Mouse (Mus musculus): Measurements from ENCODE around the gene Dnajb14.
"Not testable (repeated sequence)": the region's sequence is repeated elsewhere in the genome, so short reads cannot be mapped to it uniquely, and the experiment has no call there.

Dnajb14 gene

DNA sequence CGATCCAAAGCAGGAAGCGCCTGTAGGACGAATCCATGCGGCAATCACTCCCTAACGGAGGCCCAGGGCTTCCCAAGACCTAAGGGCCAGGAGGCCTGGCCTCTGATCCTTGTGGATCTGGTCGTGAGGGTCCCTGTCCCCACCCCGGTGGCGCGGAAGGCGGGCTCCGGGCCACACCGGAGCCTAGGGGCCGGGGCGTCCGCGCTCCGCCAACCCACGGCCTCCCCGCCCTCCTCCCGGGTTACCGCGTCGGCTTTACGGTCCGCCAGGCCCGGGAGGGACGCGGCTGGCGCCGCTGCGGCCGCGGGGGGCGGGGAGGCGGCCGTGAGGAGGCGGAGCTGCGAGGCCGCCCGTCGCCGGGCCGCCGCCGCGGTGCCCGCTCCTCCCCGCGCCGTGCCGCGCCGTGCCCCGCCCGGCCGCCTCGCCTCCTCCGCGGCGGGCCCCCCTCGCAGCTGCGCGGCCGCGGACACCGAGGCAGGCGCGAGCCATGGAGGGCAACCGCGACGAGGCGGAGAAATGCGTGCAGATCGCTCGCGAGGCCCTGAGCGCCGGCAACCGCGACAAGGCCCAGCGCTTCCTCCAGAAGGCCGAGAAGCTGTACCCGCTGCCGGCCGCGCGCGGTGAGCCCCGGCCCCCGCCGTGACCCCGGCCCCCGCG, at the start of gene Dnajb14:
TSS of gene Dnajb14 (plus strand) at position 239 of the 657 bp plus-strand sequence.
- DNase-seq (ENCODE audit: low spot score in 2 of 2): peak; percentile 44 to 55

DNA sequence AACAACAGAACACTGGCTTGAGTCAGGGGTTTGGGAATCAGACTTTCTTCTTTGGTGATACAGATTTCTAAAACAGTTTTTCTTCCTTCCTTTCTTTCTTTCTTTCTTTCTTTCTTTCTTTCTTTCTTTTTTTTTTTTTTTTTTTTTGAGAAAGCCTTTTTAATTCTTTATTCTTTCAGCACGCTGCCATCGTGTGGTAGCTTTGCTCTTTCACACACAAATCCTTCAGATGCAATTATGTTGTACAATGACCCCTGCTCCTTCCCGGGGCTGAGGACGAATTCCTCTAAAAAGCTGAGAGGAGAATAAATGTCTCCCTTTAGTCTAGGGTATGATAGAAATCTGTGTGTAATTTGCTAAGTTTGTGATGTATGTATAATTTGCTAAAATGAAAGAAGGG, 48.8 kb upstream of the Dnajb14 start:
- no peak for DNase-seq (ENCODE audit: low spot score in 2 of 2)

GRCm38 (mm10) chr3:137820688-137821467, 46.6 kb upstream of the Dnajb14 start:
- DNase-seq (ENCODE audit: low spot score in 2 of 2): no peak

DNA sequence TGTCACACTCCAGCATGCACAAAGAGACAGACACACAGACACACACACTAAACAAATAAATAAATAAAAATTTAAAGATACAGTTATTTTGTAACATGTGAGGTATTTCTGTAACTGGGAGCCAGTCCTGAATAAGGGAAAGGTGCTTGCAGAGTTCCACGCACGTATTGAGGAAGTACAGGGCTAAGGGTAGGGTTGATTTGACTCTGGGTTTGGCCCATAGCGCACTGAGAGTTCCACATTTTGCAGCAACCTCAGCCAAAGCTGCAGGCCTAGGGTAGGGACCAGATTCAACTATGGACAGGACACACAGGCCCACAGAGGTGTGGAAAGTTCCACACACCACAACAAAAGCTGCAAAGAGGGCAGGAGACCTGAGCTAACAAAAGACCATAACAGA, 44.2 kb upstream of the Dnajb14 start:
- no peak for DNase-seq (ENCODE audit: low spot score in 2 of 2)

GRCm38 (mm10) chr3:137827678-137828077, 39.8 kb upstream of the Dnajb14 start:
- no peak for DNase-seq (ENCODE audit: low spot score in 2 of 2)

- DNase-seq (ENCODE audit: low spot score in 2 of 2): no peak
Measured at GRCm38 (mm10) chr3:137831156-137831555, 36.3 kb upstream of the Dnajb14 start.

DNA sequence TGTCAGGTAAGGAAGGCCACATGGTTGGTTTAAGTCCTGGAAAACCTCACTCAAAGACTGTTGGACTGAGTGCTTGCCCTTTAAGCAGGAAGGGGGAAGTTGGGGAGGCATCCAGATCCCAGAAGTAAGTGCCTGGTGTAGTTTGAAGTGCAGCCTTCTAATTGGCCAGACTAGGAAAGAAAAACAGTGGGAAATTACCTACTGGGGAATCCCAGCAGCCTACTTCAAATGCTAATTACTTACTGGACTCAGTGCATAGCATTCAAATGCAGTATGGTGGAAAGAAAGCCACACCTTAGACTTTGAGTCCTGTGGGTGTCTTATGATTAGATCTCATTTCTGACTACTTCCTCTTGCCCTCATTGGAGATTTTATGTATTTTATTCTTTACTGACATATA, 34.3 kb upstream of the Dnajb14 start:
- DNase-seq (ENCODE audit: low spot score in 2 of 2): no peak

DNA sequence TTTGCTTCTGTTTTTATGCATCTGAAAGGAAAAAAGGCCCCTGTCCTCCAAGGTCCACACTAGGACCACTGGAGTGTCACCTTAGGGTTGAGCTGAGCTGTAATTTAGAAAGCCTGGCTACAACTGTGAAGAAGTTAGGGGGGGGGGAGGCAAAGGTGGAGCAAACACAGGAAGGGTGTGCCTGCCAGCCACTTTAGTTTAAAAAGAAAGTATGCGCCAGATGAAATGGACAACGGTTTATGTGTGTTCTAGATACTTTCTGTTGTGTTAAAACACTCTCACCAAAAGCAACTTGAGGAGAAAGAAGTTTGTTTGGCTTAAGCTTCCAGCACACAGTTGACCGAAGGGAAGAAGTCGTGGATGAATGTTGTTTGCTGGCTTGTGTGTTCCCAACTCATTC, 33.8 kb upstream of the Dnajb14 start:
- no peak for DNase-seq (ENCODE audit: low spot score in 2 of 2)

DNA sequence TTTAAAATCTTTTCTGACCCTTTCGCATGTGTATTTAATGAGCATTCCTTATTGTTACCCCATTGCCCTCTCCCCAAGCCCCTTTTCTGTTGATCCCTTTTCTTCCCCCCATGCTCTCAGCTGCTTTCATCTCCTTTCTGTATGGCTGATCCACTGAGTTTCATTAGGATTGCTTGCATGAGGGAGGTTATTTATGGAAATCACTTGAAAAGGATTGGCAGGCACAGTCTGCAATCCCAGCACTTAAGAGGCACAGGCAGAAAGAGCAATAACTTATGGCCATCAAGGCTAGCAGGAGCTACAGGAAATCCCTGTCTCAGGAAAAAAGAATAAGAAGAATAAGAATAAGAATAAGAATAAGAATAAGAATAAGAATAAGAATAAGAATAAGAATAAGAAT, 30.9 kb upstream of the Dnajb14 start:
- DNase-seq (ENCODE audit: low spot score in 2 of 2): no peak

DNA sequence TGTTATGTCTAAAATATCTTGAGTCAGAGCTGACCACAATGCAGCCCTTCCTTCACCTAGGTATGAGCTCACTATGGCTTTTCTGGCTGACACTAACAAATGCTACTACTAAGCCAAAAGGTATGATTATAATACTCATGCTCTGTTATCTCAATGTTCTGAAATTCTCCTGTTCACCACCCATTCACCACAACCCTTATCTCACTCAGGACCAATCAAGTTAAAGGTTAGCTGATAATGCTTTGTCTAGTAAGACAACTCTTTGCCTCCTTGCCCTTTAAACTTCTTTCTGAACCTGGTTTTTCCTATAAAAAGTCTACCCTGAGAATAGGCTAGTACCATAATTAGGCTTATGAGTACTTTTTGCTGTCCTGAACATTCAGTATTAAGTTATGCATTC, 29.3 kb upstream of the Dnajb14 start:
- DNase-seq (ENCODE audit: low spot score in 2 of 2): no peak

- DNase-seq (ENCODE audit: low spot score in 2 of 2): no peak
Measured at GRCm38 (mm10) chr3:137842944-137843343, 24.5 kb upstream of the Dnajb14 start.

DNA sequence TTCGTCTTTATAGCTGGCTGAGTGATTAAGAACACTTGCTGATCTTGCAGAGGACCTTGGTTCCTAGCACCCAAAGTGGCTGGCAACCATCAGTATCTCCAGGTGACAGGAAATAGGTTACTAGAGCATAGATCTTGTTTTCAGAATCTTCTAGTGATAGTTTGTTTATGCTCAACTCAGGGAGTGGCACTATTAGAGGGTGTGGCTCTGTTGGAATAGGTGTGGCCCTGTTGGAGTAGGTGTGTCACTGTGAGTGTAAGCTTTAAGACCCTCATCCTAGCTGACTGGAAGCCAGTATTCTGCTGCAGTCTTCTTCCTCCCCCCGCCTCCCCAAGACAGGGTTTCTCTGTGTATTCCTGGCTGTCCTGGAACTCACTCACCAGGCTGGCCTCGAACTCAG, 23.2 kb upstream of the Dnajb14 start:
- DNase-seq (ENCODE audit: low spot score in 2 of 2): no peak

DNA sequence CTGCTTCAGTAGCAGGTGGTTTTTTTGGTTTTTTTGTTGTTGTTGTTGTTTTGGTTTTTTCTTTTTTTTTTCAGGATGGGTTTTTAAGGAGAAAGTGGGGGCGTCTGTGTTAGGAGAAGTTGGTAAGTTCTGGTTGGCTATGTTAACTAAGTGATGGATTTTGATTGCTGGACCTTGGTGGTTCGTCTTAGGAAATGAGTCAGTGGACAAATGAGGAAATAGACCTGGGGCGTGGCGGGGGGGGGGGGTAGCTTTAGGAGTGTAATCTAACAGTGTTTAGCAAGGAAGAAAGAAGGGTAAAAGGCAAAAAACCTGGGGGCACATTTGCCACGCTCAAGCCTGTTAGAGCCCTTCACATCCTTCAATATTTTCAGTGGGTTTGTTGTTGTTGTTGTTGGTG, 20.9 kb upstream of the Dnajb14 start:
- no peak for DNase-seq (ENCODE audit: low spot score in 2 of 2)

GRCm38 (mm10) chr3:137848354-137848753, 19.1 kb upstream of the Dnajb14 start:
- DNase-seq (ENCODE audit: low spot score in 2 of 2): no peak

GRCm38 (mm10) chr3:137849697-137850096, 17.8 kb upstream of the Dnajb14 start:
- no peak for DNase-seq (ENCODE audit: low spot score in 2 of 2)

DNA sequence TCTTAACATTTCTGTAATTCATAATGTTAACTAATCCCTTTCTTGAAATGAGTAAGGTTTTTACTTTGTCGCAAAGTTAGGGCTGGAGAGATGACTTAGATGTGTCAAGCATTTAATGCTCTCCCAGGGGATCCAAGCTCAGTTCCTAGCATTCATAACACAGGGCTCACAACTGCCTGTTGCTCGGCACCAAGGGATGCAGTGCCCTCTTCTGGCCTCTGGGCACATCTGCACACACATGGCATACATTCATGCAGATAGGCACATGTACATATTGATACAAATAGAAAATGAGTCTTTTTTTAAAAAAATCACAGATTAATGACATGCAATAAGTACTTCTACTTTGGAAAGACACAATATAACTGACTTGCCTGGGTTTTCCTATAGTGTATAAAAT, 16.3 kb upstream of the Dnajb14 start:
- no peak for DNase-seq (ENCODE audit: low spot score in 2 of 2)

DNA sequence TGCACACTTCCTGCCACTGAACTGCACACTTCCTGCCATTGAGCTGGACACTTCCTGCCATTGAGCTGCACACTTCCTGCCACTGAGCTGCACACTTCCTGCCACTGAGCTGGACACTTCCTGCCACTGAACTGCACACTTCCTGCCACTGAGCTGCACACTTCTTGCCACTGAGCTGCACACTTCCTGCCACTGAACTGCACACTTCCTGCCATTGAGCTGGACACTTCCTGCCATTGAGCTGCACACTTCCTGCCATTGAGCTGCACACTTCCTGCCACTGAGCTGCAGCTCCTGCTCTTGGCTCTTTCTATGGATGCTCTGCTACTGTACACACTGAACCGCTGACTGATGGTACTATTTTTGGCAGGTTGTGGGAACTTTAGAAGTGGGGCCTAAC, 14.5 kb upstream of the Dnajb14 start:
- DNase-seq (ENCODE audit: low spot score in 2 of 2): not testable (repeated sequence)

GRCm38 (mm10) chr3:137855328-137855727, 12.1 kb upstream of the Dnajb14 start:
- DNase-seq (ENCODE audit: low spot score in 2 of 2): no peak

DNA sequence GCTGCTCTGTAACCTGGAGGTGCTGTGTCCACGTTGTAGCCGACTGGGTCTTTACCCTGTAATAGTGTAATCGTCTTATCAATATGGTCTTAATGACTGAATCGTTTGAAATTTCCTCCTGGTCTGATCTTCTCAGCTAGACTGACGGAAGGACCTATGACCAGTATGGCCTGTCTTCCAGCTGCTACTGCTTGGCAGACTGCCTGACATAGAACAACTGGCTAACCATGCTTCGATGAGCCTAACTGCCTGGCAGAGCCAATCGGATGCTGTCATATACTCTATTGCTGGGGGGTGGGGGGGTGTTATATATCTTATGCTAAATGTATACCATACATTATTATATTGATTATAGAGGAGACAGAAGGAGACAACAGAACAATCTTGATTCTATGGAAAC, 11.4 kb upstream of the Dnajb14 start:
- DNase-seq (ENCODE audit: low spot score in 2 of 2): no peak

DNA sequence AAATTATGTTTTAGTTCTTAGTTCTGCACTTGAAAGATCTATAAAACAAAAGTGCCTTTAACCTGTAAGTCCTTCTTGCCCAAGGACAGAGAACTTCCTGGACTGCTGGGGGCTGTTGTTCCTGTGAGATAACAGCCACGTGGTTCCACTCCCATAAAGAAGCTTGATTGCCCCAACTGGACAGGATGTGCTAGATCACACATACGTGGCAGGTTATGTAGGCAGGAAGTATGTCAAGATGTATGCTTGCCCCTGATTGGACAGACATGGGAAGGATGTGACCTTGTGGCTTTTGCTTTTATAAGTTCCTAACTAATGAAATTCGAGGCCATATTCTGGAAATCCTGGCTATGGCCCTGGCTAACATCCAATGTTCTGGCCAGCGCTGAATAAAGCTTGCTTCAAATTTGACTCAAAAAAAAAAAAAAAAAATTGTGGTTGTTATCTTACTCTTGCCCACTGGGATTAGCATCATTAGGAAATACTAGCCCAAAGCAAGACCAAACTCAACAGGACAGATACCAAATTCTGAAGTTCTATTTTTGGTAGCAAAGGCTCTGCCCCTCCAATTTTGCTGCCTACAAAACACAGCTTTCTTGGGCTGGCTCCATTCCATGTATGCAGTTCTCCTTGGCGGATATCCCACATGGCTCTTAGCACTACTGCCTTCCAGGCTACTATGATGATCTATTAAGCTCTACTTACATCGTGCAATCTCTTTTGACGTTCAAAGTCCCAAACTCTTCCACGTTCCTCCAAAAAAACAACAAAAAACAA, 6.9 kb upstream of the Dnajb14 start:
- no peak for DNase-seq (ENCODE audit: low spot score in 2 of 2)

DNA sequence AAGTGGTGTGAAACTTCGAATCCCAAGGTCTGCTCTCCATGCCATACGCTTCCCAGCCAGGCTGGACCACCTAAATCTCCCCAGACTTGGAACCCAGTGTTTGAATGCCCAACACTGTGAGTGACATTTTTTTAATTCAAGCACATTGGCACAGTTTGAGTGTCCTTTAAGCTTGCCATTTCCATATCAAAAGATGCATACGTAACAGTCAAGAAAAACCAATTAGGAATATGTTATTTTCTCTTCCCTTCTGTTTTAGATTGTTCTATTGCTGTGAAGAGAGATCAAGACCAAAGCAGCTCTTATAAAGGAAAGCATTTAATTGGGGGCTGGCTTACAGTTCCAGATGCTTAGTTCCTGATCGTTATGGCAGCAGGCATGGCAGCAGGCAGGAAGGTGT, 6.0 kb upstream of the Dnajb14 start:
- no peak for DNase-seq (ENCODE audit: low spot score in 2 of 2)

- no peak for DNase-seq (ENCODE audit: low spot score in 2 of 2)
Measured at GRCm38 (mm10) chr3:137862600-137862999, 4.9 kb upstream of the Dnajb14 start.
